Mouse (Mus musculus) myocyte (in vitro differentiated cells): ENCODE results near the gene Rbm6. TPM values are rescaled to one million over a fixed set of nuclear protein-coding genes. Genes with fewer than 3 reads are reported as not detected.

Experiments used
- H3K27me3 ChIP-seq: one replicate; pipeline ENCODE4 v1.6.1; 2011; ENCODE audit not compliant: control insufficient read depth, insufficient read depth, insufficient read length
- H3K36me3 ChIP-seq: one replicate; pipeline ENCODE4 v1.6.1; 2011; ENCODE audit not compliant: control insufficient read depth, insufficient read depth
- H3K4me2 ChIP-seq: one replicate; pipeline ENCODE4 v1.6.1; 2011; ENCODE audit warnings: low read depth, control low read depth
- H3K4me3 ChIP-seq: one replicate; pipeline ENCODE4 v1.5.1; 2011; ENCODE audit warnings: mild to moderate bottlenecking, control low read depth, moderate library complexity
- H3K79me2 ChIP-seq: one replicate; pipeline ENCODE4 v1.6.1; 2011; ENCODE audit not compliant: control insufficient read depth, insufficient read depth
- H3ac ChIP-seq: one replicate; pipeline ENCODE4 v1.6.1; 2011; ENCODE audit not compliant: control insufficient read depth, insufficient read length
- CEBPB ChIP-seq: IDR thresholded peaks from 2 replicates; pipeline ENCODE4 v1.6.1; 2011; ENCODE audit warnings: mild to moderate bottlenecking, moderate library complexity; ENCODE audit not compliant: poor library complexity, insufficient read depth, severe bottlenecking
- E2F4 ChIP-seq: IDR thresholded peaks from one replicate; pipeline ENCODE4 v1.6.1; 2011; ENCODE audit warnings: mild to moderate bottlenecking, control low read depth, moderate library complexity; ENCODE audit not compliant: insufficient read depth
- MAX ChIP-seq: IDR thresholded peaks from one replicate; pipeline ENCODE4 v1.6.1; 2011; ENCODE audit warnings: low read depth, mild to moderate bottlenecking, control low read depth
- MYOD1 ChIP-seq, 3 experiments: IDR thresholded peaks; one replicate each; pipeline ENCODE4 v1.6.1; 2011; ENCODE audit warnings: control low read depth in 2 of 3, low read depth in 2 of 3, mild to moderate bottlenecking in 2 of 3, moderate library complexity in 1 of 3; ENCODE audit not compliant: insufficient read length in 2 of 3, control insufficient read depth in 1 of 3
- MYOG ChIP-seq, 3 experiments: IDR thresholded peaks; one replicate each; pipeline ENCODE4 v1.6.1; 2011; ENCODE audit warnings: control low read depth in 2 of 3, low read depth in 2 of 3, mild to moderate bottlenecking in 2 of 3; ENCODE audit not compliant: insufficient read length in 2 of 3, control insufficient read depth in 1 of 3, insufficient read depth in 1 of 3
- POLR2A ChIP-seq: IDR thresholded peaks from one replicate; pipeline ENCODE4 v1.6.1; 2011; ENCODE audit warnings: low read depth, mild to moderate bottlenecking, control low read depth, moderate library complexity; ENCODE audit not compliant: insufficient read length
- POLR2AphosphoS2 ChIP-seq: IDR thresholded peaks from one replicate; pipeline ENCODE4 v1.6.1; 2011; ENCODE audit warnings: low read depth, control low read depth; ENCODE audit not compliant: insufficient read length
- REST ChIP-seq: IDR thresholded peaks from one replicate; pipeline ENCODE4 v1.6.1; 2011; ENCODE audit warnings: mild to moderate bottlenecking, control low read depth, moderate library complexity; ENCODE audit not compliant: insufficient read depth, insufficient read length
- SRF ChIP-seq: IDR thresholded peaks from one replicate; pipeline ENCODE4 v1.6.1; 2011; ENCODE audit warnings: low read depth; ENCODE audit not compliant: control insufficient read depth, insufficient read length
- TCF12 ChIP-seq: IDR thresholded peaks from one replicate; pipeline ENCODE4 v1.6.1; 2011; ENCODE audit warnings: mild to moderate bottlenecking, control low read depth; ENCODE audit not compliant: poor library complexity, insufficient read depth, severe bottlenecking
- TCF3 ChIP-seq: IDR thresholded peaks from one replicate; pipeline ENCODE4 v1.6.1; 2011; ENCODE audit warnings: low read depth, control low read depth; ENCODE audit not compliant: insufficient read length
- USF1 ChIP-seq: IDR thresholded peaks from one replicate; pipeline ENCODE4 v1.6.1; 2011; ENCODE audit warnings: low read depth, mild to moderate bottlenecking, control low read depth, moderate library complexity
- polyA plus RNA-seq: library from polyadenylated mRNA; unstranded; fragments of >200 nt; fragmentation: generic; extraction: Trizol; gene quantifications from one replicate; pipeline ENCODE4 v1.2.1, GENCODE M21; 2012; ENCODE audit warnings: missing spikeins

Rbm6 gene
- polyA plus RNA-seq, 1 experiment = 10.2 TPM

DNA sequence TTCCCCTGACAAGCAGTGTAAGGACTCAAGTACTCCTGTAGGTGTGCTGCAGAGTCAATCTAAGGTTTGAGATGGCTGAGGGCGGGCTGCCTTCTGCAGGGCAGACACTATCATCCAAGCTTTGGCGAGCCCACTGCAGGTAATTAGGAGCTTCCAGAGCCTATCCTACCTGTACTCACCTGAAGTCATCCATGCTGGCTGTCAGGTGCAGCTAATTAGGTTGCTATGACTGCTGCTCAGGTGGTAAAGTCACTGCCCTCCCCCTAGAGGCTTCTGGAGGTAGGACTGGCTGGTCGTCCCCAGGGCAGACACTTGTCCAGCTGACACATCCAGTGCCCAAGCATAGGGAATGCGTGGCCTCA is 134.2 kb downstream of the Rbm6 start:
- H3K4me3 ChIP-seq = no peak overlapping the region
- peaks cover 17% of the 10 kb centered on the region for H3K27me3 ChIP-seq
- H3K79me2 ChIP-seq = no peaks in the 10 kb centered on the region
- H3K36me3 ChIP-seq = peaks cover 29% of the 10 kb centered on the region
- H3K4me2 ChIP-seq = no peak overlapping the region
- H3ac ChIP-seq = no peak overlapping the region
- TF ChIP-seq POLR2AphosphoS2 (peak; percentile 29), TCF3 (no peak)

GRCm38 (mm10) chr9:107738020-107738840 is 134.8 kb downstream of the Rbm6 start:
- Histone ChIP-seq H3K27me3 (peaks cover 17% of the 10 kb centered on the region), H3K4me2 (no peak overlapping the region), H3K4me3 (no peak overlapping the region), H3ac (no peak overlapping the region), H3K79me2 (no peaks in the 10 kb centered on the region), H3K36me3 (peaks cover 23% of the 10 kb centered on the region)
- TF ChIP-seq CEBPB = no peak
- no peak for TF ChIP-seq REST
- no peak for TF ChIP-seq TCF12
- peak; percentile 84 for TF ChIP-seq POLR2AphosphoS2
- peak in 1 of 3 experiments; percentile 52 for TF ChIP-seq MYOD1 (IDR thresholded peaks at IDR 0.05; ENCODE audit: control insufficient read depth in 1 of 3, insufficient read length in 2 of 3, low read depth in 2 of 3)
- no peak for TF ChIP-seq TCF3
- peak in 1 of 3 experiments; percentile 55 for TF ChIP-seq MYOG (IDR thresholded peaks at IDR 0.05; ENCODE audit: control insufficient read depth in 1 of 3, insufficient read depth in 1 of 3, insufficient read length in 2 of 3, low read depth in 2 of 3)
- TF ChIP-seq E2F4 = no peak
- TF ChIP-seq POLR2A = no peak

DNA sequence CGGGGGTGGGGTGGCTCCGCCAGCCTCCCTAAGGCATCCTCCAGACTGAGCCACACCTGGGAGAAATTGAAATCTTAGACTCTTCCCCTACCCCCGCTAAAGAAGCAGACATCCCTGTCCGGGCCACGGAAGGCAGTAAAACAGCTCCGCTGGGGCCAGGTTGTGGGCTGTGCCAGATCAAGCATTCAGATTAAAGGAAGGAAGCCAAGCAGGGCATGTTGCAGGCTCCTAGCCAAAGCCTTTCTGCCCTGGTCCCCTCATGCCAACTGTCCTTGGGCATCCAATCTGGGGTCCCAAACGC is 136.9 kb downstream of the Rbm6 start:
- no peak for TF ChIP-seq TCF12
- no peak for TF ChIP-seq POLR2AphosphoS2
- no peak for TF ChIP-seq TCF3
- TF ChIP-seq POLR2A = no peak
- no peak for TF ChIP-seq CEBPB
- TF ChIP-seq MYOD1 (IDR thresholded peaks at IDR 0.05; ENCODE audit: control insufficient read depth in 1 of 3, insufficient read length in 2 of 3, low read depth in 2 of 3) = no peak
- TF ChIP-seq SRF = no peak
- TF ChIP-seq E2F4 = no peak
- TF ChIP-seq MAX = no peak
- no peak for TF ChIP-seq REST
- no peak for TF ChIP-seq USF1
- peaks cover 17% of the 10 kb centered on the region for H3K27me3 ChIP-seq

GRCm38 (mm10) chr9:107735356-107736184 is 137.5 kb downstream of the Rbm6 start:
- no peaks in the 10 kb centered on the region for H3K79me2 ChIP-seq
- peaks cover 17% of the 10 kb centered on the region for H3K27me3 ChIP-seq
- no peak overlapping the region for H3ac ChIP-seq
- TF ChIP-seq SRF = no peak
- TF ChIP-seq REST = no peak
- TF ChIP-seq POLR2A = no peak
- no peak for TF ChIP-seq MAX
- no peak for TF ChIP-seq TCF12
- no peak for TF ChIP-seq MYOG (IDR thresholded peaks at IDR 0.05; ENCODE audit: control insufficient read depth in 1 of 3, insufficient read depth in 1 of 3, insufficient read length in 2 of 3, low read depth in 2 of 3)
- TF ChIP-seq MYOD1 (IDR thresholded peaks at IDR 0.05; ENCODE audit: control insufficient read depth in 1 of 3, insufficient read length in 2 of 3, low read depth in 2 of 3) = no peak
- no peak for TF ChIP-seq E2F4
- TF ChIP-seq TCF3 = no peak
- no peak for TF ChIP-seq CEBPB
- TF ChIP-seq USF1 = no peak
- no peak for TF ChIP-seq POLR2AphosphoS2
- peaks cover 8% of the 10 kb centered on the region for H3K36me3 ChIP-seq
- peak overlapping the region; percentile 12 for H3K4me2 ChIP-seq
- H3K4me3 ChIP-seq = no peak overlapping the region

More for the DNA sequence above, 136.9 kb downstream of the Rbm6 start:
- Histone ChIP-seq H3ac (no peak overlapping the region), H3K79me2 (no peaks in the 10 kb centered on the region), H3K4me2 (peak overlapping the region; percentile 12), H3K36me3 (peaks cover 14% of the 10 kb centered on the region), H3K4me3 (no peak overlapping the region)
